In the genomic region with DNA sequence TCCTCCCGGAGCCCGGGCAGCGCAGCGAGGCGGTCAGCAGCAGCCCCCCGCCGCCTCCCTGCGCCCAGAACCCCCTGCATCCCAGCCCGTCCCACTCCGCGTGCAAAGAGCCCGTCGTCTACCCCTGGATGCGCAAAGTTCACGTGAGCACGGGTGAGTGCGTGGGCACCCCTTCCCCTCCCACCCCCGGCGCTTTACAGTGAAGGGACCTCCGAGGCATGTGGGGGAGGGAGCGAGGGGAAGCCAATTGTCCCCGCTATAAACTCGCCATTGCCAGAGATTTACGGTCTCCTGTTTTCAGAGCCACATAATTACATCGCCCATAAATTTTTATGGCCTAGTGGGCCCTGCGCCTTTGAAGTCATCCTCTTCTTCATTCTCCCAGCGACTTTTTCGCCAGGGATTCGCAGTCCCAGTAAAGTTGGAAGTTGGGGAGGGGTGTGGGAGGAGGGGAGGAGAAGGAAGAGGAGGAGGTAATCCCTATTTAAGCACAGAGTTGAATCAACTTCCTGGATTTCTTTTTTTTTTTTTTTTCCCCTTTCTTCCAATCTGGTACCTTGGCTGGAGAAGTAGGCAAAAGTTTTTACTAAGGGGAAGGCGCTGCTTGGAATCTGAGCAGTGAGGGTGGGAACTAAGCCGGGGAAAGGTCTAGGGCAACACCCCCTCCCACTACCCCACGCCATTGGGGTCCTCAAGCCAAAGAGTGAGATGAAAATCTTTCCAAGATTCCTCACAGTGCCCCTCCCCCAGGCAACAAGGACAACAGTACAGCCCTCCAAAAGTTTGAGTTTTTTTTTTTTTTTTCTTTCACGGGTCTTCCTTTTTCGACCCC, we compare ENCODE assay signal across 9 mouse cellular contexts. TPM values are rescaled to one million over a fixed set of nuclear protein-coding genes. Genes with fewer than 3 reads are reported as not detected.
DNase-seq lines count a peak whose midpoint lies in the region; ATAC-seq and TF ChIP-seq lines count a peak whose summit lies in the region.
"Had no signal": no experiment of that assay in that cellular context is flagged by ENCODE, and none has a peak within 500 bp of the region (broad histone marks: within the 10 kb centered on the region; RNA-seq: fewer than 3 reads in every experiment).

No protein-coding gene starts in this region.

- peak; percentile 83 for ATAC-seq in neural tube, embryonic 12.5 days (ENCODE audit: low FRiP score, low read depth)

- DNase-seq in spleen, adult 2 months (ENCODE audit: low read depth in 1 of 2, low spot score in 2 of 2): no peak
- no peak for DNase-seq in spleen, postnatal 4 days (ENCODE audit: low spot score in 2 of 2)
- peak; percentile 86 for DNase-seq in forelimb bud, embryonic 11.5 days (ENCODE audit: low read depth, low spot score)
- DNase-seq in kidney, postnatal 4 days: peak; percentile 82 to 90
- no peak for DNase-seq in frontal cortex, postnatal 10 days (ENCODE audit: low spot score in 2 of 2)
- DNase-seq in gastrocnemius, postnatal 10 days: no peak
- DNase-seq in cerebellum, adult 2 months: no peak

- peak overlapping the region; percentile 100 for H3K9ac ChIP-seq in neural tube, embryonic 12.5 days

- peak overlapping the region; percentile 100 for H3K4me2 ChIP-seq in neural tube, embryonic 12.5 days (replicated peaks)

- TF ChIP-seq POLR2A in spleen, adult 2 months (IDR thresholded peaks at IDR 0.05; ENCODE audit: low read depth, low read length): no peak
- TF ChIP-seq POLR2A in cerebellum, adult 2 months (IDR thresholded peaks at IDR 0.05; ENCODE audit: borderline replicate concordance, insufficient read depth, low read length): no peak

- H3K4me3 ChIP-seq in spleen, adult 2 months (ENCODE audit: extremely low read depth, insufficient read depth, insufficient read length): peak overlapping the region; percentile 63
- peak overlapping the region; percentile 99 for H3K4me3 ChIP-seq in neural tube, embryonic 12.5 days
- no peak overlapping the region for H3K4me3 ChIP-seq in cerebellum, adult 2 months (replicated peaks; ENCODE audit: insufficient read depth, low read depth, low read length)

- H3K36me3 ChIP-seq in spleen, adult 2 months (ENCODE audit: control insufficient read depth, insufficient read depth, low read length): no peaks in the 10 kb centered on the region
- H3K36me3 ChIP-seq in neural tube, embryonic 12.5 days: peaks cover 5% of the 10 kb centered on the region; the same call in 1 of the 2 replicates

- H3K9me3 ChIP-seq in neural tube, embryonic 12.5 days: no peaks in the 10 kb centered on the region

- H3K4me1 ChIP-seq in spleen, adult 2 months (ENCODE audit: control insufficient read depth, insufficient read depth, insufficient read length): peaks cover 5% of the 10 kb centered on the region
- H3K4me1 ChIP-seq in neural tube, embryonic 12.5 days: peaks cover 55% of the 10 kb centered on the region
- no peaks in the 10 kb centered on the region for H3K4me1 ChIP-seq in cerebellum, adult 2 months (ENCODE audit: control insufficient read depth, insufficient read depth, low read length)

- WGBS in spleen, adult 2 months: 1% methylated on average over 34 of the region's 34 CpGs
- WGBS in neural tube, embryonic 12.5 days: under 1% methylated on average over 34 of the region's 34 CpGs
- 2% methylated on average over 34 of the region's 34 CpGs for WGBS in cerebellum, adult 2 months

- no peak for TF ChIP-seq CTCF in spleen, adult 2 months (IDR thresholded peaks at IDR 0.05; ENCODE audit: extremely low read depth, insufficient read depth, insufficient read length, insufficient replicate concordance)
- no peak for TF ChIP-seq CTCF in cerebellum, adult 2 months (IDR thresholded peaks at IDR 0.05; ENCODE audit: borderline replicate concordance, insufficient read depth, low read depth, low read length)

- H3K27ac ChIP-seq in spleen, adult 2 months (ENCODE audit: insufficient read depth, low read length): no peak overlapping the region
- H3K27ac ChIP-seq in neural tube, embryonic 12.5 days: peak overlapping the region; percentile 100
- H3K27ac ChIP-seq in cerebellum, adult 2 months (ENCODE audit: insufficient read depth, low read length): no peak overlapping the region

- H3K27me3 ChIP-seq in spleen, adult 2 months (ENCODE audit: control insufficient read depth, insufficient read depth, low read length): peaks cover 9% of the 10 kb centered on the region
- no peaks in the 10 kb centered on the region for H3K27me3 ChIP-seq in neural tube, embryonic 12.5 days (replicated peaks)
- H3K27me3 ChIP-seq in cerebellum, adult 2 months (ENCODE audit: control insufficient read depth, insufficient read depth, low read length): peaks cover 14% of the 10 kb centered on the region; the same call in 1 of the 2 replicates

RNA-seq across cellular contexts. Expression of gene Hoxb4, which starts 1.2 kb away (rescaled TPM):
- 2.6 and 3.3 TPM in 2 replicates for polyA plus RNA-seq in spleen, adult 2 months (2012; rRNA removed)
- 10.2 and 15.1 TPM in 2 replicates for polyA plus RNA-seq in neural tube, embryonic 12.5 days (2016; fragmentation: Nextera tagmentation; extraction: Ambion mirVana)
- 1 to 10 TPM in 1 of 2 experiments, under 1 TPM in 1; 0.45 to 1.1 TPM for total RNA-seq in gastrocnemius, postnatal 10 days (2021)
- 1.5 TPM in 2 replicates for polyA plus RNA-seq in cerebellum, adult 2 months (2012; rRNA removed)

RNA-seq across cellular contexts. Expression of gene Hoxb3, which starts 3.8 kb away (rescaled TPM):
- polyA plus RNA-seq in spleen, adult 2 months (2012; rRNA removed): 2.0 and 2.6 TPM in 2 replicates
- 21.2 and 26.5 TPM in 2 replicates for polyA plus RNA-seq in neural tube, embryonic 12.5 days (2016; fragmentation: Nextera tagmentation; extraction: Ambion mirVana)
- total RNA-seq in gastrocnemius, postnatal 10 days (2021): 1 to 10 TPM in 1 of 2 experiments, under 1 TPM in 1; 0.89 to 1.6 TPM
- polyA plus RNA-seq in cerebellum, adult 2 months (2012; rRNA removed): 5.4 and 5.5 TPM in 2 replicates

RNA-seq across cellular contexts. Expression of gene Hoxb5, which starts 16.2 kb away (rescaled TPM):
- 0.37 and 0.40 TPM in 2 replicates for polyA plus RNA-seq in spleen, adult 2 months (2012; rRNA removed)
- 79.2 and 94.7 TPM in 2 replicates for polyA plus RNA-seq in neural tube, embryonic 12.5 days (2016; fragmentation: Nextera tagmentation; extraction: Ambion mirVana)
- total RNA-seq in gastrocnemius, postnatal 10 days (2021): 1 to 10 TPM in 1 of 2 experiments, under 1 TPM in 1; 0.89 to 1.3 TPM
- polyA plus RNA-seq in cerebellum, adult 2 months (2012; rRNA removed): 6.8 and 9.3 TPM in 2 replicates
- total RNA-seq: common myeloid progenitor, adult 5-6 weeks had no signal

RNA-seq across cellular contexts. Expression of gene Hoxb6, which starts 27.0 kb away (rescaled TPM):
- polyA plus RNA-seq in spleen, adult 2 months (2012; rRNA removed): 1.2 and 1.3 TPM in 2 replicates
- 145 and 151 TPM in 2 replicates for polyA plus RNA-seq in neural tube, embryonic 12.5 days (2016; fragmentation: Nextera tagmentation; extraction: Ambion mirVana)
- total RNA-seq in gastrocnemius, postnatal 10 days (2021): 1 to 10 TPM in 1 of 2 experiments, under 1 TPM in 1; 0.56 to 2.0 TPM
- polyA plus RNA-seq in cerebellum, adult 2 months (2012; rRNA removed): 1.5 and 3.2 TPM in 2 replicates
- total RNA-seq: common myeloid progenitor, adult 5-6 weeks had no signal

RNA-seq across cellular contexts. Expression of gene Hoxb2, which starts 31.0 kb away (rescaled TPM):
- polyA plus RNA-seq in spleen, adult 2 months (2012; rRNA removed): 1.9 and 2.4 TPM in 2 replicates
- 109 and 119 TPM in 2 replicates for polyA plus RNA-seq in neural tube, embryonic 12.5 days (2016; fragmentation: Nextera tagmentation; extraction: Ambion mirVana)
- 1 to 10 TPM in 1 of 2 experiments, under 1 TPM in 1; 0.66 to 1.3 TPM for total RNA-seq in gastrocnemius, postnatal 10 days (2021)
- polyA plus RNA-seq in cerebellum, adult 2 months (2012; rRNA removed): 4.2 and 4.7 TPM in 2 replicates
- total RNA-seq: common myeloid progenitor, adult 5-6 weeks had no signal

Comparison
In these comparisons a context has a peak if more than half of its experiments do, and no peak if none do; other contexts are left out.
1. DNase-seq: peak in forelimb bud, embryonic 11.5 days (single experiment) and kidney, postnatal 4 days (2 of 2); none in spleen, adult 2 months (0 of 2), spleen, postnatal 4 days (0 of 2), frontal cortex, postnatal 10 days (0 of 2), gastrocnemius, postnatal 10 days (single experiment) and cerebellum, adult 2 months (0 of 2).